Mouse (Mus musculus) ovary, postnatal 14 days (tissue): ENCODE results near the gene Scaf8.
"Not testable (repeated sequence)": the region's sequence is repeated elsewhere in the genome, so short reads cannot be mapped to it uniquely, and the experiment has no call there.

ENCODE experiments used
- DNase-seq: peaks from one replicate; pipeline ENCODE4 v3.0.0; 2022; ENCODE audit warnings: low spot score

Gene Scaf8

GRCm38 (mm10) chr17:3114720-3115379 lies at the start of gene Scaf8:
TSS of gene Scaf8 (plus strand) at chr17:3114972.
- peak; percentile 96 for DNase-seq

- DNase-seq: no peak
These were observed 39.5 kb upstream of the Scaf8 start for GRCm38 (mm10) chr17:3075166-3075872.

- DNase-seq: no peak
These were observed 38.9 kb upstream of the Scaf8 start for GRCm38 (mm10) chr17:3075873-3076245.

- DNase-seq: not testable (repeated sequence)
These were observed 36.8 kb upstream of the Scaf8 start for GRCm38 (mm10) chr17:3077936-3078335.

- not testable (repeated sequence) for DNase-seq
These were observed 34.0 kb upstream of the Scaf8 start for GRCm38 (mm10) chr17:3080587-3081349.

- peak; percentile 72 for DNase-seq
These were observed 33.2 kb upstream of the Scaf8 start for GRCm38 (mm10) chr17:3081512-3082100.

- peak; percentile 32 for DNase-seq
These were observed 32.5 kb upstream of the Scaf8 start for GRCm38 (mm10) chr17:3082125-3082755.

- peak; percentile 47 for DNase-seq
These were observed 31.7 kb upstream of the Scaf8 start for GRCm38 (mm10) chr17:3082756-3083749.

GRCm38 (mm10) chr17:3083886-3084550 lies 30.8 kb upstream of the Scaf8 start:
- DNase-seq: peak; percentile 88

- DNase-seq: peak; percentile 71
These were observed 30.2 kb upstream of the Scaf8 start for GRCm38 (mm10) chr17:3084551-3084930.

- no peak for DNase-seq
These were observed 29.6 kb upstream of the Scaf8 start for GRCm38 (mm10) chr17:3085152-3085551.

- DNase-seq: no peak
These were observed 22.1 kb upstream of the Scaf8 start for GRCm38 (mm10) chr17:3092682-3093081.

- not testable (repeated sequence) for DNase-seq
These were observed 15.5 kb upstream of the Scaf8 start for GRCm38 (mm10) chr17:3099273-3099672.

- peak; percentile 48 for DNase-seq
These were observed 12.2 kb upstream of the Scaf8 start for GRCm38 (mm10) chr17:3102336-3103165.

- no peak for DNase-seq
These were observed 10.4 kb upstream of the Scaf8 start for GRCm38 (mm10) chr17:3104154-3104931.

- DNase-seq: no peak
These were observed 9.8 kb upstream of the Scaf8 start for GRCm38 (mm10) chr17:3105022-3105421.

GRCm38 (mm10) chr17:3113737-3114357 lies 925 bp upstream of the Scaf8 start:
- no peak for DNase-seq

- DNase-seq: no peak
These were observed 433 bp upstream of the Scaf8 start for GRCm38 (mm10) chr17:3114358-3114719.
